Mouse (Mus musculus) thymus, adult 2 months (tissue): ENCODE results near the gene Cdk14. TPM values are rescaled to one million over a fixed set of nuclear protein-coding genes. Genes with fewer than 3 reads are reported as not detected.

Source experiments
- DNase-seq: peaks from one replicate; pipeline ENCODE4 v3.0.0; 2021
- H3K27ac ChIP-seq: fragments of 200-500 bp; 2 replicates; pipeline ENCODE4 v1.5.1; 2012; ENCODE audit warnings: low read length, control low read depth; ENCODE audit not compliant: control insufficient read depth, insufficient read depth
- H3K27me3 ChIP-seq: fragments of 200-500 bp; 2 replicates; pipeline ENCODE4 v1.6.1; 2012; ENCODE audit warnings: mild to moderate bottlenecking, low read length, moderate library complexity, mixed read lengths; ENCODE audit not compliant: control insufficient read depth, insufficient read depth
- H3K36me3 ChIP-seq: fragments of 200-500 bp; 2 replicates; pipeline ENCODE4 v1.6.1; 2012; ENCODE audit warnings: mild to moderate bottlenecking, low read length, moderate library complexity; ENCODE audit not compliant: control insufficient read depth, insufficient read depth
- H3K4me1 ChIP-seq: fragments of 200-500 bp; replicated peaks from 2 replicates; pipeline ENCODE4 v1.6.1; 2012; ENCODE audit warnings: low read length; ENCODE audit not compliant: control insufficient read depth, insufficient read depth
- H3K4me3 ChIP-seq: fragments of 200-500 bp; 2 replicates; pipeline ENCODE4 v1.5.1; 2012; ENCODE audit warnings: mild to moderate bottlenecking, low read length, control low read depth, moderate library complexity; ENCODE audit not compliant: control insufficient read depth, insufficient read depth
- CTCF ChIP-seq: fragments of 200-500 bp; IDR thresholded peaks from 2 replicates; pipeline ENCODE4 v1.5.1; 2012; ENCODE audit warnings: mild to moderate bottlenecking, control low read depth, low read length, moderate library complexity, borderline replicate concordance; ENCODE audit not compliant: control insufficient read depth, poor library complexity, insufficient read depth; ENCODE audit errors: extremely low read depth
- POLR2A ChIP-seq: fragments of 200-500 bp; IDR thresholded peaks from 2 replicates; pipeline ENCODE4 v1.6.1; 2012; ENCODE audit warnings: mild to moderate bottlenecking, low read length, control low read depth, moderate library complexity; ENCODE audit not compliant: control insufficient read depth, poor library complexity, insufficient read depth; ENCODE audit errors: extremely low read depth
- WGBS: fragments of 180-500 bp; shearing (Covaris S2); methylation state at CpG from one replicate; pipeline ENCODE4 v1.1.7; 2018; 5-methylcytosine and 5-hydroxymethylcytosine counted together
- polyA plus RNA-seq: library from polyadenylated mRNA; depleted of rRNA; stranded (reverse); fragments of >200 nt; gene quantifications from 2 replicates; pipeline ENCODE4 v1.2.3, GENCODE M21; 2012

Gene Cdk14
- polyA plus RNA-seq, 1 experiment = 0.90 TPM

DNA sequence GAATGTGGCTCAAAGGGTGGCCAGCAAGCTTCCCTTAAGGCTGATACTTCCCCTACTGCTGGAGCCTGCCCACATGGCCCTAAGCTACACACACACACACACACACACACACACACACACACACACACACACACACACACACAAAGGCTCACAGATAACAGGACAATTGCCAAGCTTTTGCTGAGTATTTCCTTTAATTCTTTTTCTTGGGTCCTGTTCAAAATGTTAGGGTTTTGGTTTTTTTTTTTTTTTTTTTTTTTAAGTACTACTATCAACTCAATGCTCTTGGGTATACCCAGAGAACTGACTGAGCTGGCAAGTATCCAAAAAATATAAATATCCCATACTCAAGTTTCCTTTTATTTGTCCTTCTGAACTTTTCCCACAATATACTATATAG lies 239.8 kb downstream of the Cdk14 start:
- no peak for TF ChIP-seq POLR2A
- TF ChIP-seq CTCF = no peak
- Histone ChIP-seq H3K4me1 (no peaks in the 10 kb centered on the region), H3K27ac (no peak overlapping the region), H3K36me3 (no peaks in the 10 kb centered on the region), H3K4me3 (no peak overlapping the region), H3K27me3 (no peaks in the 10 kb centered on the region)
- no peak for DNase-seq

DNA sequence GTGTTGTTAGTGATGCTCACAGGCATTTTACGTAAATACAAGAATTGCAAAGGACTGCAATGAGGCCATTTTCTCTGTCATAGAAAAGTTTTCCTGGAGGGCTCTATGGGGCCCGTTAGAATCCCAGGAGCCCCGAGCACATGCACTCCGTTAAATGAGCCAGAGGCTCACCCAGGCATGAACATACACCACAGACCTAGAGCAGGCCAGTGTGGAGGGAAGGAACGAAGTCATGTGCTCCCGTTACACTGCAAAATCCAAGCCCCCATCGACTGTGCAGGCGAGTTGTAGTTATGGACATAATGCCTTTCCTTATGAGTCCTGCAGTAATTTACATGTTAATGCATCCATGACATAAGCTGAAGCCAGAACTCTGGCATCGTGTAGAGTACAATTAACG lies 244.1 kb downstream of the Cdk14 start:
- 94% methylated on average over 10 of the region's 10 CpGs for WGBS
- H3K4me3 ChIP-seq = no peak overlapping the region
- no peaks in the 10 kb centered on the region for H3K27me3 ChIP-seq
- no peak overlapping the region for H3K27ac ChIP-seq
- TF ChIP-seq POLR2A = no peak
- no peak for DNase-seq
- H3K36me3 ChIP-seq = no peaks in the 10 kb centered on the region
- no peaks in the 10 kb centered on the region for H3K4me1 ChIP-seq

DNA sequence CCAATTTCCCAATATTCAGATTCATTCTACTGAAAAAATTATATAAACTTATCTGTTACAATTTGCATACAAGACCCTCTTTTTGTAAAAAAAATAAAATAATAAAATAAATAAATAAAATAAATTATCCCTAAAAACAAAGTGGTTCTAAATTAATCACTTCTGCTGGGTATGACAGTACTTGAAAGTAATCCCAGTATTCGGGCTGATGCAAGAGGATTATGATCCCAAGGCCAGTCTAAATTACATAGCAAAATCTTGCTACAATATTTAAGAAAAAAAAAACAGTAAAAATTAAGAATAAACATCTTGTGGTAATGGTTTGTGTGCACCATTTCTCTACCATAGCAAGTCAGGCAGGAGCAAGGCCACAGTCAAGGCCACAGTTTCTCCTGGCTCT lies 244.5 kb downstream of the Cdk14 start:
- no peak overlapping the region for H3K27ac ChIP-seq
- no peaks in the 10 kb centered on the region for H3K4me1 ChIP-seq
- WGBS = 91% methylated on average over 1 of the region's 1 CpGs
- H3K36me3 ChIP-seq = no peaks in the 10 kb centered on the region
- no peak for DNase-seq
- H3K27me3 ChIP-seq = no peaks in the 10 kb centered on the region
- H3K4me3 ChIP-seq = no peak overlapping the region
- TF ChIP-seq POLR2A (no peak), CTCF (no peak)

DNA sequence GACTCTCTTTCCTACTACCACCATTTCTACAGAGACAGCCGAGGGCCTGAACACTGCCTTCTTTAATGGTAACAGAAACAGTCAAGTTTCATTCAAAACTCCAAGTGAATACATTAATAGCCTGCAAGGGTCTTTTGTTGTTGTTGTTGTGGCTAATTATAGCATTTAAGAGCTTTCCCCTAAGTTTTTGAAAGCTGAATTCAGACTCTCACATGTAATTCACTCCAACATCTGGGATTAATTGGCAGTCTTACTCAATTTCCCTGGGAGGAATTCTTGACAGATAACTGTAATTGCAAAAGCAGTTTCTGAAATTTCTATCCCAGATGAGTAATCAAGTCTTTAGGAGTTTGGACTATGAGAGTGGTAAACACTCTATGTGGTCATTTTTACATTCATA lies 245.0 kb downstream of the Cdk14 start:
- no peaks in the 10 kb centered on the region for H3K27me3 ChIP-seq
- DNase-seq = no peak
- no peak overlapping the region for H3K27ac ChIP-seq
- H3K4me1 ChIP-seq = no peaks in the 10 kb centered on the region
- WGBS = 93% methylated on average over 1 of the region's 1 CpGs
- no peaks in the 10 kb centered on the region for H3K36me3 ChIP-seq
- H3K4me3 ChIP-seq = no peak overlapping the region
- no peak for TF ChIP-seq POLR2A
- TF ChIP-seq CTCF = no peak

DNA sequence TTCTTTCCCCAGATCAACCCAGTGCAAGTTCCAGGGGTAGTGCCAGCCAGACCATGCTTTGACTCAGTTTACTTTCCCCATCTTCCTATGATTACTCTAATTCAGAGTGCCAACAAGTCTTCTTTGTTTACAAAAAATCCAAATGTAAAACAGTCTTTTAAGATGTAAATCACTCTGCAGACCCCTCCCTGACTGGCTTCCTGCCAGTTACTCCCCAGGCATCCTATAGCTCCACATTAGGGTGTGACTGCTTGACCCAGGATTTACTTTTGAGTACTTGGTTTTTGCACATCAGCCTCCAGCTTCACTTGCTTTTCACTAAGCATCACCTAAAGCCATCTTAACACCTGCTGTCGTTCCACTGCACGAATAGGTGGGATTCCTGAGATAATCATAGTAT lies 254.0 kb downstream of the Cdk14 start:
- no peak for TF ChIP-seq POLR2A
- Histone ChIP-seq H3K27ac (no peak overlapping the region), H3K36me3 (no peaks in the 10 kb centered on the region), H3K4me1 (no peaks in the 10 kb centered on the region), H3K27me3 (no peaks in the 10 kb centered on the region), H3K4me3 (no peak overlapping the region)
- WGBS = 84% methylated on average over 2 of the region's 2 CpGs
- no peak for DNase-seq

DNA sequence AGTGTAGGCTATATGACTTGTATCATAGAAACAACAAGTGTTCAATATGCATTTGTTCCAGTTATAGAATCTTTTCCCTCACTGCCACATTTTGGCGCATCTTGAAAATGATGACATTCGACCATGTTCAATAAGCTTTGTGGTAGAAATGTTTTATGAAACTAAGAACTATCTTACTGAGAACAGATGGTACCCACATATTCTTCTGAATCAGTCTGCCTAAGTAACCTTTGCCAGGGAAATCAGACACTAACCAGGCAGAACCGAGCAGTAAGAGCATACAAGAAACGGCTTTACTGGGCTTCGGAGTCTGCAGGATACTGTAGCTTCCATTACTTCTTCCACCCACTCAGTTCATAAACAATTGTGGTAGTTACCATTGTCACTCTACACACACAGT lies 255.8 kb downstream of the Cdk14 start:
- TF ChIP-seq CTCF = no peak
- TF ChIP-seq POLR2A = no peak
- 95% methylated on average over 5 of the region's 5 CpGs for WGBS
- Histone ChIP-seq H3K4me3 (no peak overlapping the region), H3K36me3 (no peaks in the 10 kb centered on the region), H3K4me1 (no peaks in the 10 kb centered on the region), H3K27me3 (no peaks in the 10 kb centered on the region), H3K27ac (no peak overlapping the region)
- no peak for DNase-seq

DNA sequence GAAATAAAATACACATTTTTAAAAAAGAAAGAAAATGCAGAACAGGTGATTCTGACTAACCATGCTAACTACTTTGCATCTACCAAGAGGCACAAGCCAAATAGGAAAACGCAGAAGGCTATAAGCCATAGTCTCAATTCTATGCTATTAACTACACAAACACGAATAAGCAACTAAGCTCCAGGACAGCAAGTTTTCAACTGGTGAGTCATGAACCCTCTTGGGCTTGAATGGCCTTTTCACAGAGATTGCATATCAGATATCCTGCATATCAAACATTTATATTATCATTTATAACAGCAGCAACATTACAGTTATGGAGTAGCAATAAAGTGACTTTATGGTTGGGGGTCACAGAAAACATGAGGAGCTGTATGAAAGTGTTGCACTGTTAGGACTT lies 256.3 kb downstream of the Cdk14 start:
- Histone ChIP-seq H3K27me3 (no peaks in the 10 kb centered on the region), H3K4me1 (no peaks in the 10 kb centered on the region), H3K36me3 (no peaks in the 10 kb centered on the region), H3K4me3 (no peak overlapping the region), H3K27ac (no peak overlapping the region)
- DNase-seq = no peak
- WGBS = 91% methylated on average over 2 of the region's 2 CpGs
- no peak for TF ChIP-seq CTCF

DNA sequence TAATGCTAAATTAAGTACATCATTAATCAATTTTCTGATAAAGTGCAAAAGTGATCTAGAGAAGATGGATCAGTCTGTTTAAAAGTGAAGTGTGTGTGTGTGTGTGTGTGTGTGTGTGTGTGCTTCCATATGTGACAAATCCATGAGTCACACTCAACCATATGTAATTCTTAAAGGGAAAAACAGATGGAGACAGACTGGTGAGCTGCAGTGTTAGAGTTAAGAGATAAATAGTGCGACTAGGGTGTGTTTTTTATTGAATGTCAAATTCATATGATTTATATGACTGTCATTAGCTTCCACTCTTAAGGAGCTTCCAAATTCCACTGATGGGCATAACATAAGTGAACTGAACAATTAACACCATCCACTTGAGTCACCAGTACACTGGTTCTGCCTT lies 260.6 kb downstream of the Cdk14 start:
- no peak for TF ChIP-seq CTCF

More for the DNA sequence above, 260.6 kb downstream of the Cdk14 start:
- H3K27ac ChIP-seq = no peak overlapping the region
- H3K4me1 ChIP-seq = no peaks in the 10 kb centered on the region
- WGBS = 97% methylated on average over 1 of the region's 1 CpGs
- H3K36me3 ChIP-seq = no peaks in the 10 kb centered on the region
- no peaks in the 10 kb centered on the region for H3K27me3 ChIP-seq
- no peak for DNase-seq
- no peak overlapping the region for H3K4me3 ChIP-seq
